Mouse (Mus musculus): ENCODE results near the gene Nucb1.

Nucb1 gene

DNA sequence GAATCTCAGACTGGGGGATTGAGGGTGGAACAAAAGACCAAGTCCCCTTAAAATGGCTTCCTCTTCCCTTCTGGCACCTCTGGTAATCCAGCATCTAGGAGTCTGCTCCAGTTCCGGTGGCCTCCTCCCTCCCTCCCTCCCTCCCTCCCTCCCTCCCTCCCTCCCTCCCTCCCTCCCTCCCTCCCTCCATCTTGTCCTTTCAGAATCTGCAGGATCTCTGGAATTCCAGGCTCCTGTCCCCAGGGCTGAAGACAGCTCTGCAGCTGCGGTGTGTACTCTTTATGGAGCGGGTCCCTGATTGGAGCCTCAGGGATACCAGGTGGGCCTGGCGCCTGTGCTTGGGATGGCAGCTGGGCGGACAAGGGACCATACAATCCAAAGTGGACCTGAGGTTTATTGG lies 48.9 kb downstream of the Nucb1 start:
- DNase-seq, result no peak

DNA sequence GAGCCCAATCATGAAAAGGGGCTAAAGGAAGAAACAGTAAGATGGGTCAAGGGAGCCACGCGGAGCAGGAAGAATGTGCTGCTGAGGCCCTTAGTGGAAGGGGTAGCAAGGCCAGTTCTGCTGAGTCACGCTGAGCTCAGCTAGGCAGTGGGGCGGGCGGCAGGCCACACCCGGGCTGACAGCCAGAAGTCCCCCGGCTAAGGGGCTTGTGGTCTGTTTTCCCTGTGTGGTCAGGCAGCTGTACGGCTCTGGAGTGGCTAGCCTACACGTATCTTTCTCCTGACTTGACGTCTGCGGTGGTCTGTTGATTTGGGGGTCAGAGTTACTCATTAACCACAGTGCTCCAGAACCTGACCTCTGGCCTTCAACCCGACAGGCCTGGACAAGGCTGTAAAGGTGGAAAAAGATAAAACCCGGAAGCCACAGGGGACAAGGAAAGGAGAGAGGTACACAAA lies 49.3 kb downstream of the Nucb1 start:
- peak in 1 of 2 experiments; percentile 17 for DNase-seq

DNA sequence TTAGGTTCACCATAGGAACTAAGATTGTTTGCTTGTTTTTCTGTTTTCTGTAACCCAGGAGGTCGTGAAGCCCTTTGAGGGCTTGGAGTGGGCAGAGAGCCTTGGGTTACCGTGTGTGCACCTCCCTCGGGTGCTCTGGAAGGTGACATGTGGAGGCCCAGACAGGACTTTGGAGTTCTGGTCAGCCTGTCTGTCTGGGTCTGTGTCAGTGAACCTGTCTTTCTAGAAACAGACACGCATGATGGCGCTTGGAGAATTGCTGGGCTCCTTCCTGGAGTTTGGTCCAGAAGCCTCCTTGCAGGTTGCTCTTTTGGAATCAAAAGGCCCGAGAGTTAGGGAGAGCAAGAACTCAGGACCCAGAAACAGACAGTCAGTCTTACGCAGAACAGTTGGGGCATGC lies 49.8 kb downstream of the Nucb1 start:
- DNase-seq, result no peak

DNA sequence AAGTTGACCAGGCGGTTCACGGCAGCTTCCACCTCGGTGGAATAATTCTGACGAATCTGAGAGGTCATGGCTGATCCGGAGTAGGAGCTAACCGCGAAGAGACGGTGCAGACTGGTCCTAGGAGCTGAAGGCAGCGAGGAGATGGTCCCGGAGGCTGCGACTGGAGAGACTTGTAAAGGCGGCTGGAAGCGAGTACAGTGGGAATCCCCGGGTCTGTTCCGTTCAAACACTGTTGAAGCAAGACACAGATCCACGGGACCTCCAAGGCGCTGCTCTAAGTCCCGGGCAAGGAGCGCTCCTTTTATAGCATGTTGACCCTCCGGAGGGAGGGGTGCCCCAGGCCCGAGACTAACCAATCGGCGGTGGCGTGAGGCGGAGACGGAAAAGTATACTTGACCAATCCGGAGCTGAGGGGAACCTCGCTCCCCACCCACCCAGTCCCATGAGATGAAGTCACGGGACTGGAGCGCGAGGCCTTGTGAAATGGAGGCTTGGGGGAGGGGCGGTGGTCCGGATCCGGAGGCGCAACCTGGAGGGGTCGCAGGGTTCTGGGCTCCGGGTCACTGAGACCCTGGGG lies 50.6 kb downstream of the Nucb1 start, which contains the start of gene Ftl1:
Gene Ftl1, minus strand, starts transcription at position 321 of the 577 bp plus-strand sequence.
- peak; percentile 93 to 95 for DNase-seq

DNA sequence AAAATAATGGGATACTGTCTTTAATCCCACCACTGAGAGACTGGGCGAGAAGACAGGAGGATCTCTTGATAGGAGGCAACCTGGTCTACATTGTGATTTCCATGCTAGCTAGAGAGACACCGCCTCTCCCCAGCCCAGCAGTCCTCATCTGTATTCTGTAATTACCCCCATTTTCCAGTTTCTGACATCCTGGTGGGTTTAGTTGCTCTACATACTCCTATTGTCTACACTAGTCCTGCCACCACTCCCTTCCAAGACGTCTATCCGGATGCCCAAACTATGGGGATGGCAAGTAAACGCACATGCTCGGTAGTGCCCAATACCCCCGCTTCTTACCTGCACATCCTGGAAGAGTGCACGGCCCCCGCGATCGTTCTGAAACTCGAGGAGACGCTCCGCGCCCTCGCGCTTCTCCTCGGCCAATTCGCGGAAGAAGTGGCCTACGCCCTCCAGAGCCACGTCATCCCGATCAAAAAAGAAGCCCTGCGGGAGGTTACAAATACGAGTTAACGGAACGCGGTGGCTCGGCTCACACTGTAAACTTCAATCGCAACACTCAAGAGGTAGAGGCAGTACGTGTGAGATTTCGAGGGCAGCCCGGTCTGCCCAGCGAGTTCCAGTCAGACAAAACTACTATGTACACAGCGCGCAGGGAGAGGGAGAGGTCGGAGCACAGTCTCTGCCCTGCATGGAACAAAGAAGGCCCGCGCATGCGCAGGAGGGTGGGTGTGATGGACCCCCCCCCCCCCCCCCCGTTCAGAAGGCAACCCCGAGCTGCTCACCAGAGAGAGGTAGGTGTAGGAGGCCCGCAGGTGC lies 51.2 kb downstream of the Nucb1 start:
- peak; percentile 79 to 82 for DNase-seq

DNA sequence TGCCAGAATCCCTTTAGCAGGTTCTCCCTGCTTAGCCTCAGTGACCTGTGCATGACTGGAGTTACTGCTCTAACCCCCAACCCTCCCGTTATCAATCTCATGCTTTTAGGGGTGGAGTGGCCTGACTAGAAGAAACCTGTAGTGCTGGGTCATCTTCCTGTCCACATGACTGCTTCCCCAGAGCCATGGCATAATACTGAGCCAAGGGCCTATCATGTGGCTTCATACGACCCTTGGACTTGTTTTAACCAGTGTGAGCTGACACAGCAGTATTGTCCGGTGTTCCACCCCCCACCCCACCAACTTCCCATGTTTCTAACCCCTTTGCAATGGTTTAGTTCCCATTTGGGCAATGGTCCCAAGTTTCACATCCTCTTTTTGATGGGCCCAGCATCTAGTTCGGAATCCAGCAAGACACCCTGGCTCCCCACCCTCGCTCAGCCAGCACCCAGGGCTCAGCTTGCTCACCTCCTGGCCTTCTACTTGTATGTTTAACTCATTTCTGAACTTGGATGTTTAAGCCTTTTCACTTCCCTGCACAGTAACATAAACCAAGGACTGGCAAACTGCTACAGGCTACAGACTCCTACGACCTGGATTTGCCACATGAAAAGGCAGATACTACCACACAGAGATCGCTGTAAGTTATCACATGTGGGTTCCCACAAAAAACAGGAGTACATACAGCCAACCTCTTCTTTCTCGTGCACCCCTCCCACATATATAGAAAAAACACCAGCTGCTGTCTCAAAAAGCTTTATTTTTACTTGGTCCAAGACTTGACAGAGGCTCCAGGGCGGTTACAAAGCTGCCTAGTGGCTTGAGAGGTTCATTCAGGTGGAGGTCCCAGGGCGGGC lies 52.8 kb downstream of the Nucb1 start:
- DNase-seq, result peak; percentile 62 to 68

DNA sequence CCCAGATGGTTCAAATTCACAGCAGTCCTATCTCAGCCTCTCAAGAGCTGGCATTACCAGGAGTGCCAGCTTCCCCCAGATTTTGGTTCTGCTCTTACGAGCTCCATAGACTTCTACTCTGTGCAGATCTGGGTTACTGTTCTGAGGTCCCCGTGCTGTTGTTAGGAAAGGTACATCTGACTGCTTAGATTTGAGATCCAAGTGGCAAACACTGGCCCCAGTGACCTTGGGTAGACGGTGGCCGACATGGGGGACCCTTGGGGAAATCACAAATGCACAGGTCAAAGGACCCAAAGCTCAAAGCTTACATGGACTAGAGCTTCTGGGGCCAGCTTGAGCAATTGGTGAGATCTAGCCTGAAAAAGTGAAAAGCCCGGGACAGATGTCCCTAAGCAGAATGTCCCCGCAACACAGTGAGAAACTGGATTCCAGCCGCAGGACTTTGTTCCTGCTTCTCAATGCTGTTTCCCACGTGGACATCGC lies 53.4 kb downstream of the Nucb1 start:
- peak in 1 of 2 experiments; percentile 18 for DNase-seq

DNA sequence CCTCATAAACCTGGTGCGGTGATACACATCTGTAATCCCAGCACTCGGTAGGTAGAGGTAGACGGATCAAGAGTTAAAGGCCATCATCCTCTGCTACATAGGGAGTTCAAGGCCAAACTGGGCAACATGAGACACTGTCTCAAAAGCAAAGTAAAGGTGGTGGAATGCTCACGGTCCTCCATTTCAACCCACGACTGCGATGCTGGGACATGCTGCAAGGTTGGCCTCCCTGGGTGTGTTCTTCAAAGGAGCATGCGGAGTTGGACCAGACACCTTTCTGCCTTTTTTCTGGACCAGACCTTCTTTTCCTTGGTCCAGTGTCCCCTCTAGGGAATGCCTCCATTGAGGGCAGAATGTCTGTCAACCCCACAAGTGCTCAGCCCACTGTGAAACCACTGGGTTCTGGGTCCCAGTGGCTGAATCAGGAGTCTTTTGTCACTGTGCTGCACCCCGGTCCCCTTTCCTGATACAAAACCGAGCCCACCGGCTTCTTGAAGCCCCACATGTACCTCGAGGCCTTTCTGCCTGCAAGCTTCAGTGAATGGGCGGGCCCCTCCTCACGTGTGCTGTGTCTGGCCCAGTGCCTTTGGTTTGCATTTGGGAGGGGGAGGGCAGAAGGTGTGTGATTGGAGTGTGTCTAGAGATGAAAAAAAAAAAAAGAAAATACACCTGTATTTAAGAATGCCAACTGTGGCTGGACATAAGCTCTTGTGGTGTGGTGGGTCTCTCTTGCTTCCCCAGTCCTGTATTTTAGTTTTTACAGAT lies 54.1 kb downstream of the Nucb1 start:
- no peak for DNase-seq

DNA sequence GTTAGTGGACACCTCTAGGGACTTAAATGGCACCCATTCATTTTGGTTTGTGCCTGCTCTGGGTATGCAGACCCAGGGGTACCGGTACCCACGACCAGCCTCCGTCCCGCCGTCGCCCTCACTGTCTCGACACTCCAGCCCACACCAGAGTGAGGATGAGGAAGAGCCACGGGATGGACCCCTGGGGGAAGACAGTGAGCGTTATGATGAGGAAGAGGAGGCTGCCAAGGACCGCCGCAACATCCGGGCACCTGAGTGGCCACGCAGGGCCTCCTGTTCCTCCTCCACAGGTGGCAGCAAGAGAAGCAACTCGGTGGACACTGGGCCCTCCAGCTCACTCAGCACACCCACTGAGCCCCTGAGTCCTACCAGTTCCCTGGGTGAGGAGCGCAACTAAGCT lies 55.2 kb downstream of the Nucb1 start:
- DNase-seq, result no peak

DNA sequence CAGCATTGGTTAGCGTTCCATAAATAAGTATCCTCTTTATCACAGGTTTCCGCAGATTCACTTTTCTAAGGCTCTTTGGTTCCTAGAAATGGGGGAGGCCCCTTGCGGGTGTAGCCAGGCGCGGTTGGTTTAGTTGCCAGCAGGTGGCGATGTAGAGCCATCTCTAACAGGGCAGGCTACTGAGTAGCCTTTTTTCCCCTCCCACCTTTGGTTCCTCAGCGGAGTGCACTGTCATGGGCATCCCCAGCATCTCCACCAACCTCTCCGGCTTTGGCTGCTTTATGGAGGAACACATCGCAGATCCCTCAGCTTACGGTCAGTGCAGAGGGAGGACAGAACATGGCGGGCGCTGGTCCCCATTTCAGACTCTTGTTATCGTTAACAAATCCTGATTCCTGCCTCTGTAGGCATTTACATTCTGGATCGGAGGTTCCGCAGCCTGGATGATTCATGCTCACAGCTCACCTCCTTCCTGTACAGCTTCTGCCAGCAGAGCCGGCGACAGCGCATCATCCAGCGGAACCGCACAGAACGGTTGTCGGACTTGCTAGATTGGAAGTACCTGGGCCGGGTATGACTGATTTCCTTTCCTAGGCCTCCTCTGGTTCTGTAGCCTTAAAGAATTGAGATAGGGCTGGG lies 58.7 kb downstream of the Nucb1 start:
- DNase-seq, result peak; percentile 91

DNA sequence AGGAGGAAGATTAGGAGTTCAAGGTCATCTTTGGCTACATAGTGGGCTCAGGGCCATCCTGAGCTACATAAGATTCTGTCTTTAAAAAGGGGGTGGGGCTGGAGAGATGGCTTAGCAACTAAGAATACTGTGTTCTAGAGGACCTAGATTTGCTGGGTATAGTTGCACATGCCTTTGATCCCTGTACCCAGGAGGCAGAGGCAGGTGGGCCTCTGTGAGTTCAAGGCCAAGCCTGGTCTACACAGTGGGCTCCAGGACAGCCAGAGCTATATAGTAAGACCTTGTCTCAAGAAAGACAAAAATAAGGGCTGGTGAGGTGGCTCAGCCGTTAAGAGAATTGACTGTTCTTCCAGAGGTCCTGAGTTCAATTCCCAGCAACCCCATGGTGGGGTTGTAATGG lies 60.2 kb downstream of the Nucb1 start:
- DNase-seq, result no peak

DNA sequence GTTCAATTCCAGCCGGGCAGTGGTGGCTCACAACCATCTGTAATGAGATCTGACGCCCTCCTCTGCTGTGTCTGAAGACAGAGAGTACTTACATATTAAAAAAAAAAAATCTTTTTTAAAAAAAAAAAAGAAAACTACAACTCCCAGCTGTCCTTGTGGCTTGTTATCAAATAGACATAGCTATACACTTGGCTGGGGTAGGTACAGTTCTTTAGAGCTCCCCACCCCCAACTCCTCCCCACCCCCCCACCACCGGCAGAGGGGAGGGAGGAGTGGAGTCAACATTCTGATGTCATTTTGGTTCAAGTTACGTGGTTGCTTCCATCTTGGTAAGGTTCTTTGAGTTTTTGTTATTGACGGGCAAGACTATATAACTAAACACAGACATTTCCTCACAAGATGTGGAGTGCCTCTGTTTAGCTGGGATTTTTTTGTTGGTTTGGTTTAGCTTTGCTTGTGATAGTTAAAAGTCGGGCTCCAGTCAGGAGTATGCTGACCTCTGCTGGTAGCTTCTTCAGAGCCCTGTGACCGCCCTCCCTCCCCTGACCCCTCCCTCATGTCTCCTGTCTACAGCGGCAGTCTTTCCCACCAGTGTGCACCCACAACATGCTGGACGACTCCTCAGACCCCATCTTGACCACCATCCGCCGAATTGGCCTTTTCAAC lies 62.7 kb downstream of the Nucb1 start:
- peak in 1 of 2 experiments; percentile 27 for DNase-seq

DNA sequence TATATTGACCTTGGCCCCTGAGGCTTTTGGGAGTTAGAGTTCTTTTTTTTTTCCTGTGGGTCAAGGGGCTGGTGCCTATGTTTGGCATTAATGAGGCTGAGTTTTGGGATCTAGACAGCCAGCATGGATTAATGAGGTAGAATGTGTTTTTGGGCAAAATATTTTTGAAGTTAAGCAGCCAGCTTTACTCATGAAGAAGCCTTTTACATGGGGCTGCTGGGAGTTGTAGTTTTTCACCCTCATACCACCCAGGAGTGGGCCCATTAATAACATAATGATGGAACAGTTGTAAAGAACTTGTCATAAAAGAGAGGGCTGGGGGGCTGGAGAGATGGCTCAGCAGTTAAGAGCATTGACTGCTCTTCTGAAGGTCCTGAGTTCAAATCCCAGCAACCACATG lies 63.6 kb downstream of the Nucb1 start:
- DNase-seq, result no peak

DNA sequence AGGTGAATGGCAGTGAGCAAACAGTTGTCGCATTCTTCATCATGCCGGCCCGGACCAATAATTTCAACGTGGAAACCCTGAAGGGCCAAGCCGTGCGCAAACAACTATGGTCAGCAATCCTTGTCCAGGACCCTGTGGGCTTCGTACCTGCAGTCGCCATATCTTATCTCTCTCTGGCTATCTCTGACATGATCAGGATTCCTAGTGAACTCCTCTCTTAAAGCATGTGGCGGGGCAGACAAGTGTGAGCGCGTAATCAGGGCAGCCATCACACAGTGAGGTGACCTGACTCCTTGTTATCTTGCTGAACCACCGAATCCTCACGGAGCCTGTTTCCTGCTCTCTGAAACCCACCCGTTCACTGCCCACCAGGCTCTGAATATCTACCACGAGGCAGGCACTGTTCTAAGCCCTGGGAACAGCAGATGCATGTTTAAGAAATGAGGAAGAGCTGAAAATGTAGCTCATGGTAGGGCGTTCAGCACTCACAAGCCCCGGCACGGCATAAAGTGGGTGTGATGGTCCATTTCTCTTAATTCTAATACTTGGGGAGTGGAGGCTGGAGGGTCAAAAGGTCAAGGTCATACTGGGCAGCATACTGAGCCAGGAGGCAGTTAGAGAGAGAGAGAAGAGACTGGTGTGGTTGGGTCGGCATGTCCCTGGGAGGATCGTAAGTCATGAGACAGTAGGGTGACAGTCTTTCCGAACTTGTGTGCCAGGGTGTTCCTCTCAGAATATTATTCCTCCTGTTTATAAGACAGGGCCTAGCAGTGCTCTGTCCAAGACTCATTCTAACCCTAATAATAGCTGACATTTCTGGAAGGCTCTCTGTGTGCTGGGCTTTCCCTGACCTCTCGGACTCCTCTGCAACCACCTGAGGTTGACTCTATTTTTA lies 66.4 kb downstream of the Nucb1 start:
- no peak for DNase-seq
